Mouse (Mus musculus): ENCODE results near the gene Spint1.

DNA sequence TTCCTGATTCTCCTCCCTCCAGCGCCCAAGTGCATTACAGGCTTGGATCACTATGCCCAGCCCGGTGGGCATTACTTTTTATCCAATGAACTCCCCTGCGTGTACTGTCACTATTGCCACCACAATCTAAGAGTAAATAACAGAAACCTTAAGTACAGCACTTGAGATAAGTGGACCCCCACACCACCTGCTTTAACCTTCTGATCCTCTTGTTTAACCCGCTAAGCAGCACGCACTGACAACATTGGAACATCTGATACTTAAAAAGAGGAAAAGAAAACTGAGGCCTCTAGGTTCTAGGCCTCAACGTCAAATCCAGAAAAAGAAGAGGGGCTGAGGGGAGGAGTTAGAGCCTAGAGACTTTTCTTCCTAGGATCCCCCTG lies 29.2 kb upstream of the Spint1 start:
- TF ChIP-seq CTCF (IDR thresholded peaks at IDR 0.05; ENCODE audit: low read depth, low read length), result no peak
- TF ChIP-seq POLR2A (IDR thresholded peaks at IDR 0.05; ENCODE audit: insufficient read depth, low read length), result no peak
